Mouse (Mus musculus) kidney, adult 2 months (tissue): ENCODE results near the gene Ric8b. TPM values are rescaled to one million over a fixed set of nuclear protein-coding genes. Genes with fewer than 3 reads are reported as not detected.

Experiments used
- DNase-seq: peaks from one replicate; pipeline ENCODE4 v3.0.0; 2021
- H3K27ac ChIP-seq: fragments of 200-500 bp; 2 replicates; pipeline ENCODE4 v1.5.1; 2012; ENCODE audit warnings: low read depth, low read length, control low read depth, inconsistent platforms; ENCODE audit not compliant: insufficient read depth
- H3K27me3 ChIP-seq: fragments of 200-500 bp; replicated peaks from 2 replicates; pipeline ENCODE4 v1.6.1; 2012; ENCODE audit warnings: mild to moderate bottlenecking, moderate library complexity, low read length, inconsistent platforms; ENCODE audit not compliant: control insufficient read depth, insufficient read depth
- H3K36me3 ChIP-seq: fragments of 200-500 bp; 2 replicates; pipeline ENCODE4 v1.6.1; 2012; ENCODE audit warnings: mild to moderate bottlenecking, moderate library complexity, low read length, inconsistent platforms; ENCODE audit not compliant: control insufficient read depth, insufficient read depth
- H3K4me1 ChIP-seq: fragments of 200-500 bp; 2 replicates; pipeline ENCODE4 v1.6.1; 2011; ENCODE audit warnings: low read length; ENCODE audit not compliant: control insufficient read depth, insufficient read depth
- H3K4me3 ChIP-seq: fragments of 200-500 bp; 2 replicates; pipeline ENCODE4 v1.5.1; 2011; ENCODE audit warnings: mild to moderate bottlenecking, low read depth, low read length, control low read depth; ENCODE audit not compliant: insufficient read depth
- CTCF ChIP-seq: fragments of 200-500 bp; conservative IDR thresholded peaks from 2 replicates; pipeline ENCODE4 v1.5.1; 2011; ENCODE audit warnings: low read depth, mild to moderate bottlenecking, control low read depth, low read length, moderate library complexity, mixed read lengths; ENCODE audit not compliant: insufficient read depth, insufficient read length
- POLR2A ChIP-seq: fragments of 200-500 bp; IDR thresholded peaks from one replicate; pipeline ENCODE4 v1.6.1; 2011; ENCODE audit warnings: low read depth, low read length, control low read depth
- WGBS: fragments of 180-500 bp; shearing (Covaris S2); methylation state at CpG from one replicate; pipeline ENCODE4 v1.1.7; 2018; 5-methylcytosine and 5-hydroxymethylcytosine counted together
- polyA plus RNA-seq: library from polyadenylated mRNA; depleted of rRNA; stranded (reverse); fragments of >200 nt; gene quantifications from 2 replicates; pipeline ENCODE4 v1.2.3, GENCODE M21; 2012

The Ric8b gene
- polyA plus RNA-seq, 1 experiment = 13.6 TPM

GRCm38 (mm10) chr10:84935553-84936209, 18.3 kb downstream of the Ric8b start:
- 82% methylated on average over 7 of the region's 7 CpGs for WGBS
- H3K27ac ChIP-seq = no peak overlapping the region
- no peak for DNase-seq
- no peaks in the 10 kb centered on the region for H3K4me1 ChIP-seq
- TF ChIP-seq CTCF (no peak), POLR2A (no peak)
- H3K36me3 ChIP-seq = no peaks in the 10 kb centered on the region
- H3K27me3 ChIP-seq = no peaks in the 10 kb centered on the region
- no peak overlapping the region for H3K4me3 ChIP-seq

DNA sequence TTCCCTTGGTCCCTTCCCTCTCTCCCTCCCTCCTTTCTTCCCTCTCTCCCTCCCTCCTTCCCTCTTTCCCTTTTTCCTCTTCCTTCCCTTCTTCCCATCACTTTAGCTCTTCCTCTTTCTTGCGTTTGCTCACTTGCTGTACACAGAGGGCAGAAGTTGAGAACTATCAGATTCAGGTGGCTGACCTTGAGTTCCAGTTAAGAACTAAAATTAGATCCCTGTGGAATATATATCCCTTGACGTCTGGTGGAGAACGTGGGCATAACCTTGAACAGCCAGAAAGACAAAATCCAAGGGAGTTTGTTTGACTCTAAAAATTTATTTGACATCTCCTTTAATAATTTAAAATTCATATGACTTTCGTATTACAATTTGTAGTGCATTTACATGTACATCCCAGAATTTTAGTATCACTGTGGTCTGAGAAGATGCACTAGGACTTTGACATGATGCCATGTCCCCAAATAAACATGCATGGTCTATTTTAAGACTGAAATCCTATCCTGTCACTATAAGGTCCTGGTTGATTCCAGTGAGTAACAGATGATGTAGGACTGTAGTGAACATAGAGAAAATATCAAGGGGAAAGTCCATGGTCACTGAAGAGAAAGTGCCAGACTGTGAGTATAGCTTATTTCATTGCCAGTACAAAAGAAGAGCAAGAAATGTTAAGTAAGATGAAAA, 19.6 kb downstream of the Ric8b start:
- DNase-seq = no peak
- Histone ChIP-seq H3K27me3 (no peaks in the 10 kb centered on the region), H3K4me1 (no peaks in the 10 kb centered on the region), H3K4me3 (no peak overlapping the region), H3K36me3 (no peaks in the 10 kb centered on the region), H3K27ac (no peak overlapping the region)
- WGBS = 60% methylated on average over 4 of the region's 4 CpGs
- TF ChIP-seq CTCF (no peak), POLR2A (no peak)

DNA sequence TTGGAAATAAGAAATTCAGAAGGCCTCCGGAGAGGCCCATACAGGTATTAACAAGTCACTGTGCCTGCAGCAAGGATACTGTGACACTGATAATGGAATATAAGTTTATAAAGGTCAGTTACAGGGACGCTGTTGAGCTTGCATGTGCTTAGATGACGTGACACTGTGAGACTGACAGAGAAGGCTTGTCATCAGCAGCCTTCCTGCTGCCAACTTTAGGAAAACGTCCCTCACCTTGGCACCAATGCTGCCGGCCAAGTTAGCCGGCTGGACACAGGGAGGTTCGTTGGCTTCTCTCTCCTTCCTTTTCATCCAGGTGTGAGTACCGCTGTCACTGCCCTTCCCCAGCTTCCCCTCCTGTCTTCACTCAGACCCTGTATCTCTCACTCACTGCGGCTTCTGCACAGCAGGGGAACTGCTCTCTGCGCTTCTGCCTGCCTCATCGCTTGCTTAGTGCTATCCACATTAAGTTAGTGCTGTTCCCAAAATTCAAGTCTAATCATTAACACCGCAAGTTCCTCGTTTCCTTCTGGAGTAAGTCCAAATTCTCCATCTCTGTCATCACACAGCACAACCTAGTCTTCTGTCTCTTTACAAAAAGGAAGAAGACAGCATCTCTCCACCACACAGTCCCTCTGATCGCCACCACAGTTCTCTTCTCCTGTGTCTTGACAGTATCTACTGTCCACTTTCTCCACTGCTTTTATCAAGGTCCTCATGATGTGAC, 20.8 kb downstream of the Ric8b start:
- TF ChIP-seq CTCF (no peak), POLR2A (no peak)
- WGBS = 67% methylated on average over 14 of the region's 14 CpGs
- no peak for DNase-seq

DNA sequence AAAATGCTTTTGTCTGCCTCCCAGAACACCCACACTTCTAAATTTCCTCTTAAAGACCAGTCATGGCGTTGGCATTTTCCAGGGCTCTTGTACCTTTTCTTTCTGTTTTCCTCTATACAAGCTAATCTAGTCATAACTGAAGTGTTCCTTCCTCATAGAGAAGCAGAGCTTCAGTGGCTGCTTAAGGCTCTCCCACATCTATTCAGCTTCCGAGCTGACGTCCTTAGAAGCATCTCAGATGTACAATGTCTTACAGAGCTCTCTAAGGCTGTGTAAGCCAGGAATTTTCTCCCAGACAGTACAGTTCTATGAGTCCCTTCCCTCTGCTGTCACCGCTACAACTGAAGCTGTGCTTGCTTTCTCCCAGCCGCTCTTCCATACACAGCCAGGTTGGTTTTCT, 21.5 kb downstream of the Ric8b start:
- DNase-seq = no peak
- Histone ChIP-seq H3K4me1 (no peaks in the 10 kb centered on the region), H3K36me3 (no peaks in the 10 kb centered on the region), H3K27me3 (no peaks in the 10 kb centered on the region), H3K27ac (no peak overlapping the region), H3K4me3 (no peak overlapping the region)
- 90% methylated on average over 5 of the region's 5 CpGs for WGBS
- TF ChIP-seq POLR2A (no peak), CTCF (no peak)

More for the DNA sequence above, 20.8 kb downstream of the Ric8b start:
- no peaks in the 10 kb centered on the region for H3K36me3 ChIP-seq
- no peak overlapping the region for H3K27ac ChIP-seq
- no peaks in the 10 kb centered on the region for H3K4me1 ChIP-seq
- H3K27me3 ChIP-seq = no peaks in the 10 kb centered on the region
- H3K4me3 ChIP-seq = no peak overlapping the region

DNA sequence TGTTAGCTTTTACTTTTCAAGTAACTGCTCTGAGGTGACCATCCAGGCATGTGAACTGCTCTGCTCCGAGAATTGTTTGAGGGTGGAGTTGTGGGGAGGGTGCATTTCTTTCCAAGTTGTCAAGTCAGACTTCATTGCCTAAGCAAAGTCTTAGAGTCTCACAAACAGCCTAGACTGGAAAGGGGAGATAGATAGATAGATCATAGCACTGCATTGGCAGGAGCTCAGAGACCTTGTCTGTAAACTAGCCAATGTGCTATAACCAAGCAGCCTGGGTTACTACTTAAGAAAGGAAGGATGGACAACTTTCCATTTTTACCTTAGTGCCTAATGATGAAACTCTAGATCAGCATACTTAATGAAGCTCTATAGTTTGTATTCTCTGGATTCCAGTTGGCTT, 22.9 kb downstream of the Ric8b start:
- Histone ChIP-seq H3K4me1 (no peaks in the 10 kb centered on the region), H3K4me3 (no peak overlapping the region), H3K27me3 (no peaks in the 10 kb centered on the region), H3K36me3 (no peaks in the 10 kb centered on the region), H3K27ac (no peak overlapping the region)
- 39% methylated on average over 1 of the region's 1 CpGs for WGBS
- no peak for TF ChIP-seq CTCF
- TF ChIP-seq POLR2A = no peak
- no peak for DNase-seq

- no peaks in the 10 kb centered on the region for H3K27me3 ChIP-seq
- H3K27ac ChIP-seq = no peak overlapping the region
- H3K36me3 ChIP-seq = peaks cover 10% of the 10 kb centered on the region
- H3K4me1 ChIP-seq = no peaks in the 10 kb centered on the region
- TF ChIP-seq POLR2A = no peak
- no peak for TF ChIP-seq CTCF
- DNase-seq = no peak
- H3K4me3 ChIP-seq = no peak overlapping the region
- 89% methylated on average over 3 of the region's 3 CpGs for WGBS
Observed at GRCm38 (mm10) chr10:84945692-84946091, 28.3 kb downstream of the Ric8b start.
